Mouse (Mus musculus): ENCODE results near the gene Manbal. TPM values are rescaled to one million over a fixed set of nuclear protein-coding genes. Genes with fewer than 3 reads are reported as not detected.

Gene Manbal
- total RNA-seq, 1 experiment = 39.4 TPM

- H3K36me3 ChIP-seq (ENCODE audit: control insufficient read depth, insufficient read depth, low read length, poor library complexity, severe bottlenecking) = peaks cover 51% of the 10 kb centered on the region
- no peak overlapping the region for H3K27ac ChIP-seq (ENCODE audit: insufficient read depth, low read depth, low read length, poor library complexity, severe bottlenecking)
- in situ Hi-C loops (cut with MboI; ENCODE audit: low sequenced_read_pairs in 2 of 2, unreplicated experiment in 2 of 2) = no loop called here
- peaks cover 3 to 7% of the 10 kb centered on the region in 2 experiments; a peak in 2 of 4 replicates for H3K4me1 ChIP-seq (ENCODE audit: control insufficient read depth in 2 of 2, insufficient read depth in 2 of 2, low read length in 2 of 2, poor library complexity in 1 of 2)
- no peak overlapping the region for H3K9ac ChIP-seq (ENCODE audit: insufficient read depth, low read depth, low read length, poor library complexity, severe bottlenecking)
- H3K9me3 ChIP-seq (ENCODE audit: control insufficient read depth, insufficient read depth, low read depth, low read length) = peaks cover 2% of the 10 kb centered on the region; the same call in 1 of the 2 replicates
- no peak for DNase-seq (ENCODE audit: low read depth, low spot score)
- no peak for TF ChIP-seq CHD2 (IDR thresholded peaks at IDR 0.05; ENCODE audit: low read depth, low read length)
- TF ChIP-seq ZNF384 (IDR thresholded peaks at IDR 0.05; ENCODE audit: low read depth, low read length) = no peak
- TF ChIP-seq MAFK (IDR thresholded peaks at IDR 0.05; ENCODE audit: insufficient read depth, low read depth, low read length) = no peak
- no peak for TF ChIP-seq ZC3H11A (IDR thresholded peaks at IDR 0.05; ENCODE audit: borderline replicate concordance, low read depth, low read length)
- TF ChIP-seq HCFC1 (IDR thresholded peaks at IDR 0.05; ENCODE audit: borderline replicate concordance, insufficient read depth, low read length) = no peak
- no peak overlapping the region for H3K4me3 ChIP-seq (ENCODE audit: insufficient read depth in 1 of 2, low read depth in 1 of 2, low read length in 2 of 2, poor library complexity in 1 of 2, severe bottlenecking in 1 of 2)
These were observed 42.2 kb upstream of the Manbal start for GRCm38 (mm10) chr2:157325238-157325637.

GRCm38 (mm10) chr2:157328106-157328505 lies 39.3 kb upstream of the Manbal start:
- H3K36me3 ChIP-seq (ENCODE audit: control insufficient read depth, insufficient read depth, low read length, poor library complexity, severe bottlenecking) = peaks cover 28% of the 10 kb centered on the region

GRCm38 (mm10) chr2:157328570-157328969 lies 38.8 kb upstream of the Manbal start:
- H3K4me3 ChIP-seq (ENCODE audit: insufficient read depth in 1 of 2, low read depth in 1 of 2, low read length in 2 of 2, poor library complexity in 1 of 2, severe bottlenecking in 1 of 2) = peak overlapping the region in 1 of 2 experiments; percentile 26; a peak in 1 of 4 replicates
- H3K9me3 ChIP-seq (ENCODE audit: control insufficient read depth, insufficient read depth, low read depth, low read length) = peaks cover 2% of the 10 kb centered on the region; the same call in 1 of the 2 replicates
- H3K9ac ChIP-seq (ENCODE audit: insufficient read depth, low read depth, low read length, poor library complexity, severe bottlenecking) = no peak overlapping the region
- peak; percentile 76 for DNase-seq (ENCODE audit: low read depth, low spot score)
- H3K4me1 ChIP-seq (ENCODE audit: control insufficient read depth in 2 of 2, insufficient read depth in 2 of 2, low read length in 2 of 2, poor library complexity in 1 of 2) = peaks cover 3 to 7% of the 10 kb centered on the region in 2 experiments; a peak in 2 of 4 replicates
- H3K36me3 ChIP-seq (ENCODE audit: control insufficient read depth, insufficient read depth, low read length, poor library complexity, severe bottlenecking) = peaks cover 24% of the 10 kb centered on the region
- TF ChIP-seq ZNF384 (IDR thresholded peaks at IDR 0.05; ENCODE audit: low read depth, low read length) = no peak
- TF ChIP-seq MAFK (IDR thresholded peaks at IDR 0.05; ENCODE audit: insufficient read depth, low read depth, low read length) = no peak
- no peak for TF ChIP-seq HCFC1 (IDR thresholded peaks at IDR 0.05; ENCODE audit: borderline replicate concordance, insufficient read depth, low read length)
- no peak for TF ChIP-seq ZC3H11A (IDR thresholded peaks at IDR 0.05; ENCODE audit: borderline replicate concordance, low read depth, low read length)
- TF ChIP-seq CHD2 (IDR thresholded peaks at IDR 0.05; ENCODE audit: low read depth, low read length) = no peak
- in situ Hi-C loops (cut with MboI; ENCODE audit: low sequenced_read_pairs in 2 of 2, unreplicated experiment in 2 of 2) = no loop called here
- no peak overlapping the region; the same call in 1 of the 2 replicates for H3K27ac ChIP-seq (ENCODE audit: insufficient read depth, low read depth, low read length, poor library complexity, severe bottlenecking)

More at GRCm38 (mm10) chr2:157328106-157328505, 39.3 kb upstream of the Manbal start:
- Histone ChIP-seq H3K9ac (ENCODE audit: insufficient read depth, low read depth, low read length, poor library complexity, severe bottlenecking) (no peak overlapping the region), H3K4me1 (ENCODE audit: control insufficient read depth in 2 of 2, insufficient read depth in 2 of 2, low read length in 2 of 2, poor library complexity in 1 of 2) (peaks cover 3 to 7% of the 10 kb centered on the region in 2 experiments; a peak in 2 of 4 replicates), H3K9me3 (ENCODE audit: control insufficient read depth, insufficient read depth, low read depth, low read length) (peaks cover 2% of the 10 kb centered on the region; the same call in 1 of the 2 replicates), H3K4me3 (ENCODE audit: insufficient read depth in 1 of 2, low read depth in 1 of 2, low read length in 2 of 2, poor library complexity in 1 of 2, severe bottlenecking in 1 of 2) (peak overlapping the region in 1 of 2 experiments; percentile 26; a peak in 1 of 4 replicates), H3K27ac (ENCODE audit: insufficient read depth, low read depth, low read length, poor library complexity, severe bottlenecking) (peak overlapping the region; percentile 10; the same call in 1 of the 2 replicates)
- TF ChIP-seq ZC3H11A (IDR thresholded peaks at IDR 0.05; ENCODE audit: borderline replicate concordance, low read depth, low read length) = no peak
- TF ChIP-seq ZNF384 (IDR thresholded peaks at IDR 0.05; ENCODE audit: low read depth, low read length) = no peak
- in situ Hi-C loops (cut with MboI; ENCODE audit: low sequenced_read_pairs in 2 of 2, unreplicated experiment in 2 of 2) = no loop called here
- no peak for DNase-seq (ENCODE audit: low read depth, low spot score)

- Histone ChIP-seq H3K4me3 (ENCODE audit: insufficient read depth in 1 of 2, low read depth in 1 of 2, low read length in 2 of 2, poor library complexity in 1 of 2, severe bottlenecking in 1 of 2) (no peak overlapping the region), H3K4me1 (ENCODE audit: control insufficient read depth in 2 of 2, insufficient read depth in 2 of 2, low read length in 2 of 2, poor library complexity in 1 of 2) (peaks cover 3 to 7% of the 10 kb centered on the region in 2 experiments; a peak in 2 of 4 replicates), H3K36me3 (ENCODE audit: control insufficient read depth, insufficient read depth, low read length, poor library complexity, severe bottlenecking) (no peaks in the 10 kb centered on the region; the same call in 1 of the 2 replicates), H3K27ac (ENCODE audit: insufficient read depth, low read depth, low read length, poor library complexity, severe bottlenecking) (no peak overlapping the region), H3K9ac (ENCODE audit: insufficient read depth, low read depth, low read length, poor library complexity, severe bottlenecking) (no peak overlapping the region), H3K9me3 (ENCODE audit: control insufficient read depth, insufficient read depth, low read depth, low read length) (no peaks in the 10 kb centered on the region)
- TF ChIP-seq ZNF384 (IDR thresholded peaks at IDR 0.05; ENCODE audit: low read depth, low read length) (no peak), ZC3H11A (IDR thresholded peaks at IDR 0.05; ENCODE audit: borderline replicate concordance, low read depth, low read length) (no peak), MAFK (IDR thresholded peaks at IDR 0.05; ENCODE audit: insufficient read depth, low read depth, low read length) (no peak), HCFC1 (IDR thresholded peaks at IDR 0.05; ENCODE audit: borderline replicate concordance, insufficient read depth, low read length) (no peak)
- in situ Hi-C loops (cut with MboI; ENCODE audit: low sequenced_read_pairs in 2 of 2, unreplicated experiment in 2 of 2) = loop anchor here in 1 of 2 experiments (10.0 kb wide), 1 partner anchor 223 kb away; no protein-coding TSS in a partner anchor
- DNase-seq (ENCODE audit: low read depth, low spot score) = no peak
These were observed 35.3 kb upstream of the Manbal start for GRCm38 (mm10) chr2:157332059-157332458.

Measured in ES-E14 (cell line).